Mouse (Mus musculus): ENCODE results near the gene Spata33.

DNA sequence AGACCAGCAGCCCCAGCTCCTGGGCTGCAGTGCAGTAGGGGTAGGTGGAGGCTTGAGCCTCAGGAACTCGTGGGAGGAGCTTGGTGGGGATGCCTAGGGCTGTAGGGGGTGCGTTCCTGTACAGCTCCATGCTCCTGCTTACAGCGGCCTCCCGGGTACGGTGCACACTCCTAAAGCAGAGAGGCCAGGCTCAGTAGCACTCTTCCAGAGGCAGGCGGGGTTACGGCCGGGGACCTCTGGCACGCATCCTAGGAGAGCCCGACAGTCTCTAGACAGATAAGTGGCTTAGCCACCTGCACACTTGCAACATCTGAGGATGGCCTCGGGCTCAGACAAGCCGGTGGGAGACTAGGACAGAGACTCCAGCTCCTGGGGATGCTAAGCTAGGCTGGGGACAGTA lies 32.9 kb downstream of the Spata33 start:
- TF ChIP-seq CTCF (IDR thresholded peaks at IDR 0.05) (no peak), EP300 (IDR thresholded peaks at IDR 0.05) (no peak)
